Mouse (Mus musculus) lung, embryonic 16.5 days (tissue): ENCODE results near the gene Tbc1d14. TPM values are rescaled to one million over a fixed set of nuclear protein-coding genes. Genes with fewer than 3 reads are reported as not detected.

Experiments
- ATAC-seq: fragments of 200-750 bp; cut with Nextera tagmentation; 2 replicates; pipeline ENCODE4 v1.8.0; 2017; ENCODE audit warnings: low read depth, mild to moderate bottlenecking, moderate library complexity
- H3K27ac ChIP-seq: fragments of 300-500 bp; sonication (generic); 2 replicates; pipeline ENCODE4 v1.5.1; 2014; ENCODE audit warnings: mild to moderate bottlenecking, control low read depth, low read length
- H3K27me3 ChIP-seq: fragments of 300-500 bp; sonication (generic); 2 replicates; pipeline ENCODE4 v1.6.1; 2014; ENCODE audit warnings: low read depth, low read length, mixed read lengths; ENCODE audit not compliant: control insufficient read depth, insufficient read depth
- H3K36me3 ChIP-seq: fragments of 300-500 bp; sonication (generic); 2 replicates; pipeline ENCODE4 v1.6.1; 2014; ENCODE audit warnings: low read length; ENCODE audit not compliant: control insufficient read depth, insufficient read depth
- H3K4me1 ChIP-seq: fragments of 300-500 bp; sonication (generic); replicated peaks from 2 replicates; pipeline ENCODE4 v1.6.1; 2014; ENCODE audit warnings: low read length, mixed read lengths; ENCODE audit not compliant: control insufficient read depth, insufficient read depth
- H3K4me2 ChIP-seq: fragments of 300-500 bp; sonication (generic); 2 replicates; pipeline ENCODE4 v1.6.1; 2014; ENCODE audit warnings: low read depth, low read length, control low read depth
- H3K4me3 ChIP-seq: fragments of 300-500 bp; sonication (generic); 2 replicates; pipeline ENCODE4 v1.5.1; 2014; ENCODE audit warnings: mild to moderate bottlenecking, low read length, control low read depth
- H3K9ac ChIP-seq: fragments of 300-500 bp; sonication (generic); 2 replicates; pipeline ENCODE4 v1.6.1; 2014; ENCODE audit warnings: low read length, control low read depth
- H3K9me3 ChIP-seq: fragments of 300-500 bp; sonication (generic); 2 replicates; pipeline ENCODE4 v1.6.1; 2016; ENCODE audit warnings: low read length; ENCODE audit not compliant: control insufficient read depth
- WGBS: fragments of 180-500 bp; shearing (Covaris S2); extraction: QIAGEN DNeasy Blood & Tissue Kit; methylation state at CpG from one replicate; pipeline ENCODE4 v1.1.7; 2014; 5-methylcytosine and 5-hydroxymethylcytosine counted together
- polyA plus RNA-seq: library from polyadenylated mRNA; unstranded; fragments of >200 nt; fragmentation: Nextera tagmentation; extraction: Ambion mirVana; gene quantifications from 2 replicates; pipeline ENCODE4 v1.2.1, GENCODE M21; 2015

The Tbc1d14 gene
- polyA plus RNA-seq, 1 experiment from 2014 or later, result 25.2 TPM

DNA sequence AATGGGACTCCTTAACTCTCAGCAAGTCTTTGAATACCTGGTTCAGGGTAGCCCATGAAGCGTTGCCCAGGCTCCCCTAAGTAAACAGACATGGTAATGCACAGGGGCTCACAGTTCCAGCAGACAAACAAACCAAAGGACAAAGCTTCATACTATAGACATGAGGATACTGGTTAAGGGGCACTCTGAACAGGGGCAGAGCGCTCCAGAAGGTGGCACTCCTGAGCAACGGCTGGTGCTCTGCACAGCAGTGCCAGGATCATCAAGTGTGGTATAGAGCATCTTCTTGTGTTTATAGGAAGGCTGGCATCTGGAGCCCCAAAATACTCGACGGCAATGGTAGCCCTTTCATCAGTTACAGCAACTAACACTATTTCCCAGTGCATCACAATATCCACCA, 10.0 kb upstream of the Tbc1d14 start:
- no peak overlapping the region for H3K9ac ChIP-seq
- no peaks in the 10 kb centered on the region for H3K4me1 ChIP-seq
- ATAC-seq, result no peak
- no peaks in the 10 kb centered on the region for H3K9me3 ChIP-seq
- H3K27ac ChIP-seq, result no peak overlapping the region
- H3K4me3 ChIP-seq, result no peak overlapping the region
- H3K4me2 ChIP-seq, result no peak overlapping the region
- peaks cover 13% of the 10 kb centered on the region for H3K36me3 ChIP-seq
- WGBS, result 73% methylated on average over 5 of the region's 5 CpGs
- no peaks in the 10 kb centered on the region for H3K27me3 ChIP-seq

DNA sequence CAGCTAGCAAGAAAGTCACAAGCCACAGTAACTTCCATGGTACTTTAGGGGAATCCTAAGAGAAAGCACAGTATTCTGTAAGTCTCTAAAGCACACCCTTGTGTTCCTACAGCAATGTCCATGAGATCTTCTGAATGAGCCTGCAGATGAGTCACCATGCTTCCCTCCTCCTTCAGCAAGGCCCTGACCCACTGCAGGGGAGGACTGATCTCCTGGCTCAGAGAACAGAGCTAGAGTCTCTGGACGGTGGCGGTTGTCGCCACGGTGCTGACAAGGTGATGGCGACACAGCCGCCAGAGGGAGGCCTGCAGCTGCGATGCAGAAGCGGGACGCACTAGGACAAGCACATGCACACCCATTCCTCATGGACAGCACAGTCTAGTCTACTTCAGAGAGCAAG, 9.0 kb upstream of the Tbc1d14 start:
- Histone ChIP-seq H3K36me3 (peaks cover 13% of the 10 kb centered on the region), H3K4me2 (no peak overlapping the region), H3K27me3 (no peaks in the 10 kb centered on the region), H3K4me1 (no peaks in the 10 kb centered on the region), H3K27ac (no peak overlapping the region), H3K9me3 (no peaks in the 10 kb centered on the region), H3K4me3 (no peak overlapping the region), H3K9ac (no peak overlapping the region)
- no peak for ATAC-seq
- 69% methylated on average over 9 of the region's 9 CpGs for WGBS

DNA sequence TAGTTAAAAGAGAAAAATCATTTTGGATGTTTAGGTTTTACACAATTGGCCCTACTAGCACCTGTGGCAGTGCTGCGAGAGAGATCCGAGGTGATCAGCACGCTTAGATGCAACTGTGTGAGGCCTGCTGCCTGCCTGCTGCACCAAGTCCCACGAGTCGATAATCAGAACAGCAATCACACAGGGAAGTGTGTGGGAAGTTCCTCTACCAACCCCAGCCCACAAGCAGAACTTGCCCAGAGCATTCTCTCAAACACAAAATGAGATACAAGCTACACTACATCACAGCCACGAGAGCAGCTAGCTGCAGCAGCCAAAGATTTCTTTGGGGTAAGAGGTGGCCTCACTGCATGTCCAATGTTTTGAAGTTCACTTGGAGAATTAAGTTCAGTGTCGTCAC, 8.4 kb upstream of the Tbc1d14 start:
- H3K36me3 ChIP-seq, result peaks cover 13% of the 10 kb centered on the region
- no peak overlapping the region for H3K9ac ChIP-seq
- H3K4me1 ChIP-seq, result no peaks in the 10 kb centered on the region
- no peaks in the 10 kb centered on the region for H3K9me3 ChIP-seq
- no peaks in the 10 kb centered on the region for H3K27me3 ChIP-seq
- no peak overlapping the region for H3K27ac ChIP-seq
- no peak for ATAC-seq
- 89% methylated on average over 7 of the region's 7 CpGs for WGBS
- H3K4me3 ChIP-seq, result no peak overlapping the region
- no peak overlapping the region for H3K4me2 ChIP-seq

DNA sequence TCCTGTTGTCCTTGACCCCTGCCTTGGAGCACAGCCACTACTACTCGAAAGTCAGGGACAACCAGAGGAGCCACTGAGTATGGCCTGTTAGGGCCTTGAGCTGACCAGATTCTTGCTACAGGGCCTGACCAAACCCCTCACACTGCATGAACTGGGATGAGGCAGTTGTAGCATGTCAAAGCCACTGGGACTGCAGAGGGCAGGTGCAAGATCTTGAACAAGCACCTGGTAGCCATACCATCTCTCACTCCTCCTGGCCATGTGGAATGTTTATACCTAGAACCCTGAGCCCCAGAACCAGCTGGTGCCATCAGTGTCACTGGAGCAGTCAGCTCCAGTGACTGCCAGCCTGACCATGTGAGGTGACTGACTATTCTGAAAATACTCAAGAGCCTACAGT, 5.8 kb upstream of the Tbc1d14 start:
- 76% methylated on average over 1 of the region's 1 CpGs for WGBS
- no peaks in the 10 kb centered on the region for H3K4me1 ChIP-seq
- H3K9ac ChIP-seq, result no peak overlapping the region
- peaks cover 10% of the 10 kb centered on the region for H3K36me3 ChIP-seq
- H3K4me2 ChIP-seq, result no peak overlapping the region
- no peak for ATAC-seq
- no peaks in the 10 kb centered on the region for H3K27me3 ChIP-seq
- no peak overlapping the region for H3K4me3 ChIP-seq
- no peak overlapping the region for H3K27ac ChIP-seq
- H3K9me3 ChIP-seq, result no peaks in the 10 kb centered on the region

DNA sequence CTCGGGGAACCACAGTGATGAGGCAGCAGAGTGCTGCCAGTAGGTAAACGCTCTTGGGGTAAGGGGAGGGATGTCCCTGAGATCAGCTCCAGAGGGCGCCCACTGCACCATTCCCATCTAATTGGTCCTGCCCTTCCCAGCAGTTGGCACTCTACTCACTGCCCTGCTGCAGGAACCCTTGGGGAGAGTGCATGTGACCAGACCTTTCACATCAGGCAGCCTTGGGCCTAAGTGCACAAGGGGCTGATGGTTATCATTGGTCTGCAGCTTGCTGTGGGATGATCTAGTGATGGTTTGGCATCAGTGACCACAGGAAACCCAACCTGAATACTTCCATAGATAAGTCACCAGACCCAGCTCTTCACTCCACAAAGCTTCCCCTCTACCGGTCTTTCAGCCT, 4.6 kb upstream of the Tbc1d14 start:
- 26% methylated on average over 4 of the region's 4 CpGs for WGBS
- Histone ChIP-seq H3K4me3 (no peak overlapping the region), H3K9me3 (no peaks in the 10 kb centered on the region), H3K36me3 (peaks cover 9% of the 10 kb centered on the region), H3K9ac (no peak overlapping the region), H3K27me3 (no peaks in the 10 kb centered on the region), H3K27ac (no peak overlapping the region), H3K4me2 (no peak overlapping the region), H3K4me1 (no peaks in the 10 kb centered on the region)
- no peak for ATAC-seq

DNA sequence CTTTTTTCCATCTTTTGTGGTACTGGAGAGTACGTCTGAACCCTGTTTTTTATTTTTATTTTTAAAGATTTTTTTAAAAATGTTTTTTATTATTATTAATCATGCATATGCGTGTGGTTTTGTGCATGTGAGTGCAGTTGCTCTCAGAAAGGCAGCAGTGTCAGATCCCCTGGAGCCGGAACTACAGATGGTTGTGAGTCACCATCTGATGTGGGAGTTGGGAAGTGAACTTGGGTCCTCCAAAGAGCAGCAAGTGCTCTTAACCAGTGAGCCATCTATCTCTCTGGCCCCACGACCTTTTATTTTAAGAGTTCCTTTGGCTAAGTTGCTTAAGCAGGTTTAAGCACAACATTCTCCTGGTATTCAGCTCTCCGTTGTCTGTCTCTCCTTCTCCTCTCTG, 3.1 kb upstream of the Tbc1d14 start:
- H3K27ac ChIP-seq, result no peak overlapping the region
- H3K4me1 ChIP-seq, result no peaks in the 10 kb centered on the region
- H3K4me3 ChIP-seq, result no peak overlapping the region
- ATAC-seq, result no peak
- H3K36me3 ChIP-seq, result peaks cover 2% of the 10 kb centered on the region
- H3K9me3 ChIP-seq, result no peaks in the 10 kb centered on the region
- H3K27me3 ChIP-seq, result no peaks in the 10 kb centered on the region
- WGBS, result 65% methylated on average over 5 of the region's 5 CpGs
- no peak overlapping the region for H3K9ac ChIP-seq
- H3K4me2 ChIP-seq, result no peak overlapping the region

DNA sequence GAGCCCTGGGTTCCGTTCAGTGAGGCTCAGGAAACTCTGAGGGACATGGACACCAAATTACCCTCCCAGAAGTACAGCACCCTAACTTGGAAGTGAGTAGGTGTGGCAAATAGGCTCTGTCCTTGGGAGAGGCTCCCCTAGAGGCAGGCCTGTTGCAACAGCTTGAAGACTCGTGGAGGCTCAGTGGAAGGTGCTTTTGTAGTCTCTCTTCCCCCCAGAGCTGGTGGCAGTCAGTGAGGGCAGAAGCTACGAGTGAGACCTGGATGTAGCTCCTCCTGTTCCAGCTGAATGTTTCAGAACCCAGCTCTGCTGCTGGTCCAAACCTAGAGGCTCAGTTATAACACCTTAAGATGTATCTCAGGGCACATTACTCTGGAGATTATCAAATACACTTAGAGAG, 2.0 kb upstream of the Tbc1d14 start:
- Histone ChIP-seq H3K9ac (no peak overlapping the region), H3K9me3 (no peaks in the 10 kb centered on the region), H3K36me3 (no peaks in the 10 kb centered on the region; the same call in 1 of the 2 replicates), H3K27ac (no peak overlapping the region), H3K4me1 (no peaks in the 10 kb centered on the region), H3K27me3 (no peaks in the 10 kb centered on the region), H3K4me3 (no peak overlapping the region), H3K4me2 (no peak overlapping the region)
- ATAC-seq, result no peak
- 17% methylated on average over 3 of the region's 3 CpGs for WGBS

DNA sequence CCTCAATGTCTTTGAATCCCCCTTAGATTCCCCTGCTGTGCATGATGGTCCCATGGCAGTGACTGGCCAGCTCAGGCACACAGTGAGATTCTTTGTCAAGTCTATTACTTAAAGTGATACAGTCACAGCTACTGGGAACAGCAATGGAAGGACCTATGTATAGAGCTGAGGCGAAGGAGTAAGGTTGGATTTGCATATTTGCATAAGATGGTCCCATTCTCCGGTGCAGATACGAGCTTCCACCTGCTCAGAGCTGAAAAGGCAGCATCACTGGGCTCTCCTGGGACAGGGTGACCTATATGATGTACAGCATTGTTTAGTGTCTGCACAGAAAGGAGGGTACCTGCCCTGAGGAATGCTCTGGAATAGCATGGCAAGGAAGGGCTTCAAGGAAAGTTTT, 1.3 kb upstream of the Tbc1d14 start:
- no peak overlapping the region for H3K4me3 ChIP-seq
- 77% methylated on average over 3 of the region's 3 CpGs for WGBS
- H3K27ac ChIP-seq, result no peak overlapping the region
- H3K27me3 ChIP-seq, result no peaks in the 10 kb centered on the region
- no peak for ATAC-seq
- no peak overlapping the region for H3K9ac ChIP-seq
- H3K4me1 ChIP-seq, result no peaks in the 10 kb centered on the region
- no peak overlapping the region for H3K4me2 ChIP-seq
- no peaks in the 10 kb centered on the region for H3K36me3 ChIP-seq
- H3K9me3 ChIP-seq, result no peaks in the 10 kb centered on the region

DNA sequence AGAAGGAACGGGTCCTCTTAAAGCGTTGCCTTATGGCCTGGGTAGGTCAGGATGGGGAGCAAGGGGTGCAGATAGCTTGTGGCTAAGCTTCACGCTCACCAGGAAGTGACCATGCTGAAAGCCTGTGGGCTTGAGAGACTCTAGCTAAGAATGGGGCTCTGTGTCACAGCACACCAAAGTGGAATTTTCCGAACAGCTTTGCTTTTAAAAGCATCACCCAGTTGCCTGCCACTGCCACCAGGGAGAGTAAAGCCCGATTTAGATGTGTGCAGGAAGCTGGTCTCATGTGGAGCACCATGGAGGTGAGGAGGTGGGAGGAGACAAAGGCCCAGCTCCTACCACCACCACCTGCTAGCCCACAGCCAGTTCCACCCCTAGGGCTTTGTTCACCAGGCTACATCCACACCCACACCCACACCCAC, 2.6 kb downstream of the Tbc1d14 start:
- Histone ChIP-seq H3K9ac (no peak overlapping the region), H3K36me3 (no peaks in the 10 kb centered on the region)

DNA sequence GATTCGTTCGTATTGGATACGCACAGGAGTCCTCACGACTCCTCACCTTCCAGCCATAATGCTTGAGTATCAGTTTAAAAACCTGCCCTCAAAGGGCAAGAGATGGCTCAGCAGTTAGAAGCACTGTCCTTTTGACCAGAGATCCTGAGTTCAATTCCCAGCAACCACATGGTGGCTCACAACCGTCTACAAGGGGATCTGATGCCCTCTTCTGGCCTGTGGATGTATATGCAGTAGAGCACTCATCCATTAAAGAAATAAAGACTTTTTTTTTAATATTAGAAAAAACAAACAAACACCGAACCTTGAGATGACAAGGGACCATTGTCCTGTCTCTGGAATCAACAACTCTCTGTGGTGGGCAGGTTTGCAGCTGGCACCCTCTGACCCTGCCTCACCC, 8.8 kb downstream of the Tbc1d14 start:
- WGBS, result 61% methylated on average over 6 of the region's 6 CpGs
- no peak for ATAC-seq
- H3K4me2 ChIP-seq, result no peak overlapping the region

More for the DNA sequence above, 2.6 kb downstream of the Tbc1d14 start:
- Histone ChIP-seq H3K4me1 (no peaks in the 10 kb centered on the region), H3K4me3 (no peak overlapping the region), H3K4me2 (no peak overlapping the region), H3K9me3 (no peaks in the 10 kb centered on the region), H3K27me3 (no peaks in the 10 kb centered on the region), H3K27ac (no peak overlapping the region)
- 62% methylated on average over 5 of the region's 5 CpGs for WGBS
- ATAC-seq, result no peak

More for the DNA sequence above, 8.8 kb downstream of the Tbc1d14 start:
- peaks cover 7% of the 10 kb centered on the region for H3K4me1 ChIP-seq
- H3K36me3 ChIP-seq, result no peaks in the 10 kb centered on the region
- no peak overlapping the region for H3K9ac ChIP-seq
- no peaks in the 10 kb centered on the region for H3K27me3 ChIP-seq
- H3K9me3 ChIP-seq, result no peaks in the 10 kb centered on the region
- H3K27ac ChIP-seq, result no peak overlapping the region
- no peak overlapping the region for H3K4me3 ChIP-seq
